Mouse (Mus musculus) midbrain, embryonic 13.5 days (tissue): Measurements from ENCODE around the gene Dclk2. TPM values are rescaled to one million over a fixed set of nuclear protein-coding genes. Genes with fewer than 3 reads are reported as not detected.
A peak's percentile ranks its signal among the peaks of the same experiment; 100 is the strongest.

ENCODE experiments used
- ATAC-seq: fragments of 200-750 bp; cut with Nextera tagmentation; 2 replicates; pipeline ENCODE4 v1.8.0; 2017; ENCODE audit warnings: mild to moderate bottlenecking, moderate TSS enrichment, moderate library complexity
- H3K27ac ChIP-seq: fragments of 300-500 bp; sonication (generic); 2 replicates; pipeline ENCODE4 v1.5.1; 2015; ENCODE audit warnings: inconsistent platforms, mild to moderate bottlenecking, moderate library complexity
- H3K27me3 ChIP-seq: fragments of 300-500 bp; sonication (generic); 2 replicates; pipeline ENCODE4 v1.6.1; 2015; ENCODE audit warnings: mild to moderate bottlenecking, inconsistent platforms
- H3K36me3 ChIP-seq: fragments of 300-500 bp; sonication (generic); 2 replicates; pipeline ENCODE4 v1.6.1; 2015; ENCODE audit warnings: mild to moderate bottlenecking, inconsistent platforms
- H3K4me1 ChIP-seq: fragments of 300-500 bp; sonication (generic); replicated peaks from 2 replicates; pipeline ENCODE4 v1.6.1; 2015; ENCODE audit warnings: inconsistent platforms
- H3K4me2 ChIP-seq: fragments of 300-500 bp; sonication (generic); replicated peaks from 2 replicates; pipeline ENCODE4 v1.6.1; 2015; ENCODE audit warnings: moderate library complexity, mild to moderate bottlenecking, inconsistent platforms
- H3K4me3 ChIP-seq: fragments of 300-500 bp; sonication (generic); replicated peaks from 2 replicates; pipeline ENCODE4 v1.5.1; 2015; ENCODE audit warnings: mild to moderate bottlenecking, inconsistent platforms
- H3K9ac ChIP-seq: fragments of 300-500 bp; sonication (generic); replicated peaks from 2 replicates; pipeline ENCODE4 v1.6.1; 2015; ENCODE audit warnings: mild to moderate bottlenecking, inconsistent platforms
- H3K9me3 ChIP-seq: fragments of 300-500 bp; sonication (generic); 2 replicates; pipeline ENCODE4 v1.6.1; 2016; ENCODE audit warnings: mild to moderate bottlenecking, inconsistent platforms
- WGBS: fragments of 180-500 bp; shearing (Covaris S2); methylation state at CpG from one replicate; pipeline ENCODE4 v1.1.7; 2015; 5-methylcytosine and 5-hydroxymethylcytosine counted together
- polyA plus RNA-seq: library from polyadenylated mRNA; unstranded; fragments of >200 nt; fragmentation: Nextera tagmentation; extraction: Ambion mirVana; gene quantifications from 2 replicates; pipeline ENCODE4 v1.2.1, GENCODE M21; 2015

The Dclk2 gene
- polyA plus RNA-seq, 1 experiment from 2014 or later = 79.2 TPM

DNA sequence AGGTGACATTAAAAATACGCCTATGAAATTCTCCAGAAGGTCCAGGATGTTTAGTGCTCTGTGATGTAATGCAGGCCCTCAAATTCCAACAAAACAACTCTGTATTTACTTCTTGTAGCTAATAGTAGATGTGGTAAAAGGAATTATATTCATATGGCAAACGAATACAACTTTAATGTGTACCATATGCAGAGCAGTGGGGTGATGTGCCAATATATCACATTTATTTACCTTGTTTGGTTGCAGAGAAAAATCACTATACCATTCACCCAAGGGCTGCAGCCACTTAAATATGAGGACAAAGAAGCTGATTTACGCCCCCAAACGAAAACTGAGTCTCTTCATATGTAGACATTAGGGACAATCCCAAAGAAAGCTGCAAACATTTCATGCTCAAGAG lies 158.2 kb downstream of the Dclk2 start:
- Histone ChIP-seq H3K4me3 (no peak overlapping the region), H3K27ac (no peak overlapping the region), H3K27me3 (no peaks in the 10 kb centered on the region), H3K9ac (no peak overlapping the region), H3K4me2 (no peak overlapping the region), H3K9me3 (no peaks in the 10 kb centered on the region), H3K4me1 (peaks cover 3% of the 10 kb centered on the region; the same call in 1 of the 2 replicates), H3K36me3 (no peaks in the 10 kb centered on the region)
- ATAC-seq = no peak
- WGBS = 92% methylated on average over 4 of the region's 4 CpGs

- Histone ChIP-seq H3K27me3 (no peaks in the 10 kb centered on the region), H3K27ac (no peak overlapping the region), H3K4me3 (no peak overlapping the region), H3K9me3 (no peaks in the 10 kb centered on the region), H3K4me1 (peaks cover 3% of the 10 kb centered on the region; the same call in 1 of the 2 replicates), H3K9ac (no peak overlapping the region), H3K4me2 (no peak overlapping the region), H3K36me3 (no peaks in the 10 kb centered on the region)
- WGBS = 76% methylated on average over 6 of the region's 6 CpGs
- ATAC-seq = peak; percentile 69; the same call in 1 of the 2 replicates
Measured at GRCm38 (mm10) chr3:86762036-86762415, 158.6 kb downstream of the Dclk2 start.

- H3K36me3 ChIP-seq = no peaks in the 10 kb centered on the region
- peak; percentile 90 for ATAC-seq
- no peak overlapping the region for H3K4me3 ChIP-seq
- H3K27me3 ChIP-seq = no peaks in the 10 kb centered on the region
- 45% methylated on average over 9 of the region's 9 CpGs for WGBS
- H3K9me3 ChIP-seq = no peaks in the 10 kb centered on the region
- no peak overlapping the region for H3K4me2 ChIP-seq
- H3K27ac ChIP-seq = no peak overlapping the region
- H3K4me1 ChIP-seq = peaks cover 3% of the 10 kb centered on the region; the same call in 1 of the 2 replicates
- H3K9ac ChIP-seq = no peak overlapping the region
Measured at GRCm38 (mm10) chr3:86761095-86762035, 159.3 kb downstream of the Dclk2 start.

DNA sequence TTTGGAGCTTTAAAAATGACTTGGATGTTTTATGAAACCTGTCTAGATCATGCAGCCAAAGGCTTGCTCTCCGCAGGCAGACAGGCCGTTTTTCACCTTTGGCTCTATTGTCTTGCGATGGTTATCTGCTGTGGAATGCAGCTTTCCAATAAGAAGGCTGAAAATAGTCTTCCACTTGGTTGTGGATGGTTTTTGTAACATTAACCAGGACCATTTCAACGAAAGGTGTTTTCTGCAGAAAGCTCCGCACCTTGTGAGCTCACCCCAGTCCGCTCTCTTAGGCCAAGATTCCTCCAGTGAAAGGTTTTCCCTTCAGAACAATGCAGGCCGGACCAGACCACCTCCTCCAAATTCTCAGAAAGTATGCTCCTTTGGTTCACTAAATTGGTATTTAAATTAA lies 160.2 kb downstream of the Dclk2 start:
- Histone ChIP-seq H3K4me1 (peaks cover 3% of the 10 kb centered on the region; the same call in 1 of the 2 replicates), H3K36me3 (no peaks in the 10 kb centered on the region), H3K9me3 (no peaks in the 10 kb centered on the region), H3K9ac (peak overlapping the region; percentile 52; the same call in 1 of the 2 replicates), H3K4me2 (peak overlapping the region; percentile 38), H3K27me3 (no peaks in the 10 kb centered on the region), H3K4me3 (no peak overlapping the region), H3K27ac (0 out of 2 replicates have a peak overlapping the region, but pooled peaks have one; percentile 30)
- WGBS = 42% methylated on average over 7 of the region's 7 CpGs
- no peak for ATAC-seq

DNA sequence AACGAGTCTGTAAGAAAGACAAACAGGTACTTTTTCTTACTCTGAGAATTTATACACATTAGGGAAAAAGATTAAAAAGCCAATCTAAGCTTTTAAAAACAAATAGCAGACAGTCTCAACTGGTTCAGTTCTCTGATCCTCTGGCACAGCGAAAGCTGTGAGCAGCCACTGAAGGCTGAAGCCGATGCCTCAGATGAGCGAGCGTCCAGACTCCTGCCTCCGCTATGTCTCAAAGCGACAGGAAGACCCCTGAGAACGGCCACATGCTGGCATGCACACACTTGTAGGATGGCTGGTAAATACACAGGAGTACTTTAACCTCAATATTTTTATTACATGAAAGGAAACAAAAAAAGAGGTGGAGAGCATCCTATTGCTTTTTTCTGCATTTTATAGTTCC lies 160.8 kb downstream of the Dclk2 start:
- peak overlapping the region; percentile 18; the same call in 1 of the 2 replicates for H3K4me3 ChIP-seq
- H3K27ac ChIP-seq = 0 out of 2 replicates have a peak overlapping the region, but pooled peaks have one; percentile 44
- H3K27me3 ChIP-seq = no peaks in the 10 kb centered on the region
- no peak for ATAC-seq
- H3K9me3 ChIP-seq = no peaks in the 10 kb centered on the region
- WGBS = 33% methylated on average over 8 of the region's 8 CpGs
- H3K36me3 ChIP-seq = no peaks in the 10 kb centered on the region
- peak overlapping the region; percentile 61; the same call in 1 of the 2 replicates for H3K9ac ChIP-seq
- H3K4me1 ChIP-seq = peaks cover 9% of the 10 kb centered on the region
- H3K4me2 ChIP-seq = peak overlapping the region; percentile 44

DNA sequence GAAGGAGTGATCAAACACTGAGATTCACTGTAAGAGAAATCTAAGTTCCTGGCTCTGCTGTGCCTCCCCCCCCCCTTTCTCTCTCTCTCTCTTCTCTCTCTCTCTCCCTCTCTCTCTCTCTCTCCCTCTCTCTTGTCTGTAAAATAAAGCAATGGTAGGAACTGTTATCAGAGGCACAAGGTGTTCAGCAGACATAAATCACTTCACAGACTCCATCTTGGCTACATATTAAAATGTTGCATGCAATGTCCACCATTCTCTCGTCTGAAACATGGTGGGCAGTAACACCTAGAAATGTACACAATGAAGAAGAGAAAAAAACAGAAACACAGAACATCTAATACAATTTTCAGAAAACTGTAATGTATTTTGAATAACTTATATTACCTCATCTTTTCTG lies 161.3 kb downstream of the Dclk2 start:
- H3K4me1 ChIP-seq = peaks cover 13% of the 10 kb centered on the region
- no peaks in the 10 kb centered on the region for H3K36me3 ChIP-seq
- peak overlapping the region; percentile 36; the same call in 1 of the 2 replicates for H3K9ac ChIP-seq
- no peaks in the 10 kb centered on the region for H3K27me3 ChIP-seq
- H3K27ac ChIP-seq = 0 out of 2 replicates have a peak overlapping the region, but pooled peaks have one; percentile 35
- H3K9me3 ChIP-seq = no peaks in the 10 kb centered on the region
- H3K4me2 ChIP-seq = peak overlapping the region; percentile 33; the same call in 1 of the 2 replicates
- no peak for ATAC-seq
- WGBS = 46% methylated on average over 1 of the region's 1 CpGs
- H3K4me3 ChIP-seq = 0 out of 2 replicates have a peak overlapping the region, but pooled peaks have one; percentile 4

DNA sequence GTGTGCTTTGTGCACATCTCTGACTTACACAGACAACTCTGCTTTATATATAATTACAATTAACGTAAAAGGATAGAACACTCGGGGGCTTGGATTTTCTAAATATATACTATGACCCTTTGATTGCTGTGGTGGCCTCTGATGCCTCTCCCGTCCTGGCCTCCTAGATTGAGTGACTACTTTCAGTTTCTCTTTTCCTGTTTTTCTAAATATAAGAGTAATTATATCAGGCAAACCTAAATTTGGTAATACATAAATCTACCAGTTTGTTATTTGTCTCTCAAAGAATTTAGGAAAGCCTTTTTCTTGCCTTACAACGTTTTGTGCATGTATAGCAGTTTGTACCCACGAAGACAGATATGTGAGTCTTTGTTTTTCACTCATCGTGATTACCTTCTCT lies 161.9 kb downstream of the Dclk2 start:
- ATAC-seq = no peak
- Histone ChIP-seq H3K36me3 (no peaks in the 10 kb centered on the region), H3K4me1 (peaks cover 14% of the 10 kb centered on the region), H3K9me3 (no peaks in the 10 kb centered on the region), H3K27ac (no peak overlapping the region), H3K4me3 (peak overlapping the region; percentile 16; the same call in 1 of the 2 replicates), H3K27me3 (no peaks in the 10 kb centered on the region), H3K9ac (peak overlapping the region; percentile 48; the same call in 1 of the 2 replicates), H3K4me2 (peak overlapping the region; percentile 36)
- WGBS = 63% methylated on average over 6 of the region's 6 CpGs

DNA sequence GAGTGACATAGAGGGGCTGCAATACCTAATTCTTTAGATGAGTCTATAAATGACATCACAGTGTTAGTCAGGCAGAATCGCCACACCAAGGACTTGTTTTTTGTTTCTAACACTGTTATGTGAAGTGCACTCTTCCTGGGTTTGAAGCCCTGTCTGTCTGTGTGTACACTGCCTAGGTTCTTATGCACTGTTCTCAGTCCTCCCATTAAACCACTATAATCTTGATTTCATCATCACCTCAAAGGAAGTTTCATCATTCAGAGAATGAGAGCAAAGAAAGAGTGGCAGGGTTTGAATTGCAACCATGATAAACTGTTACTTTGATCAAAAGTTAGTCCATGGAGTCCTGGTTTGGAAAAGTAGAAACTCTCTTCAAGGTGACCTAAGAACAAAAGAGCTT lies 164.1 kb downstream of the Dclk2 start:
- ATAC-seq = no peak
- no peaks in the 10 kb centered on the region for H3K27me3 ChIP-seq
- WGBS = 80% methylated on average over 1 of the region's 1 CpGs
- H3K9me3 ChIP-seq = no peaks in the 10 kb centered on the region
- no peak overlapping the region for H3K4me2 ChIP-seq
- no peak overlapping the region for H3K27ac ChIP-seq
- peaks cover 14% of the 10 kb centered on the region for H3K4me1 ChIP-seq
- H3K36me3 ChIP-seq = no peaks in the 10 kb centered on the region
- H3K9ac ChIP-seq = no peak overlapping the region
- no peak overlapping the region for H3K4me3 ChIP-seq

DNA sequence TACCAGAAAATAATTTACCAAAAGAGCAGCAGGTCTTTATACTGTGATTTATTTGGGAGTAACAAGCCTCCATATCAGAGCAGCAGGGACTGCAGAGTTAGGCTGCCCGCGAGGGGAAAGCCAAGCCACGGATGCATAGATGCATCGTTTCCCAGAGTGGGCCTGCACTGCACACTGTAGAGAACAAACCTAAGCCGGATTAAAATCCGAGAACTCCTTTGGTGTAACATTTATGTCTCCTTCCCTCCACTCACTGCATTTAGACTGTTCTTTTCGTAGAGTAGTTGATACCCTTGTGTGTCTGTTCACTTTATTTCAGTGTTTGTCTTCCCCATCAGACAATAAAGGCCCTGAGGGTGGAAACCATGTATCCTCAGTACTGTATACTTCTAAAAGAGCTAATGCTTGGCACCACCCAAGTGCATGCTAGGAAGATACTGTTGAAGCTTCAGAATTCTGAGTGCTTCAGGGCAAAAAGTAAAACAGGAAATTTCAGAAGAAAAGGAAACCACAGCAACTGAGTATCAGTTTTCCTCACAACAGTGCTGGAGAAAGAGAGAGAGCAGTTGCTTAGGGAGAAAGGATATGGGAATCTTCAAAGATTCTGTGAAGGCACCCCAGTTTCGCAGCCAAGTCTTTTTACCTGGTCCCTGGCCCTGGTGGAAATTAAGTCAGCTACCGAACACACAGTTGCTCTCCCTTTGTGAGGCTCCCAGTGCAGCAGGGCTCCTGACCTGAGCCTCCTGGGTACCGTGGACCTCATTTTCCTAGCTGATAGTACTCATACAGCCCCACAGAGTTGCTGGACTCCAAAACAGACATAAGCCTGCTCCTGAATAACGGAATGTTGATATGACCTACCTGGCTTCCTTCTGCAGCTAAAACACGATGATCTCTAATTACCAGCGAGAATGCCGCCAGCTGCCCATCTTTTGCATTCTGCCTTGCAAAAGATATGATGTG lies 165.8 kb downstream of the Dclk2 start:
- H3K4me1 ChIP-seq = peaks cover 23% of the 10 kb centered on the region
- no peak for ATAC-seq
- H3K27ac ChIP-seq = peak overlapping the region; percentile 66
- H3K9ac ChIP-seq = peak overlapping the region; percentile 7
- peak overlapping the region; percentile 20; the same call in 1 of the 2 replicates for H3K4me2 ChIP-seq
- no peaks in the 10 kb centered on the region for H3K36me3 ChIP-seq
- no peak overlapping the region for H3K4me3 ChIP-seq
- no peaks in the 10 kb centered on the region for H3K9me3 ChIP-seq
- 54% methylated on average over 14 of the region's 14 CpGs for WGBS
- no peaks in the 10 kb centered on the region for H3K27me3 ChIP-seq

GRCm38 (mm10) chr3:86754178-86754577 lies 166.5 kb downstream of the Dclk2 start:
- H3K27me3 ChIP-seq = peaks cover 5% of the 10 kb centered on the region; the same call in 1 of the 2 replicates
- 68% methylated on average over 6 of the region's 6 CpGs for WGBS
- peak overlapping the region; percentile 66; the same call in 1 of the 2 replicates for H3K27ac ChIP-seq
- no peaks in the 10 kb centered on the region for H3K36me3 ChIP-seq
- ATAC-seq = no peak
- no peaks in the 10 kb centered on the region for H3K9me3 ChIP-seq
- peak overlapping the region; percentile 7; the same call in 1 of the 2 replicates for H3K9ac ChIP-seq
- peak overlapping the region; percentile 20; the same call in 1 of the 2 replicates for H3K4me2 ChIP-seq
- no peak overlapping the region for H3K4me3 ChIP-seq
- H3K4me1 ChIP-seq = peaks cover 25% of the 10 kb centered on the region

- peak; percentile 65 for ATAC-seq
- Histone ChIP-seq H3K9me3 (no peaks in the 10 kb centered on the region), H3K4me2 (peak overlapping the region; percentile 17; the same call in 1 of the 2 replicates), H3K9ac (no peak overlapping the region; the same call in 1 of the 2 replicates), H3K27ac (peak overlapping the region; percentile 59), H3K27me3 (peaks cover 5% of the 10 kb centered on the region; the same call in 1 of the 2 replicates), H3K36me3 (no peaks in the 10 kb centered on the region), H3K4me3 (no peak overlapping the region), H3K4me1 (peaks cover 41% of the 10 kb centered on the region)
- 16% methylated on average over 7 of the region's 7 CpGs for WGBS
Measured at GRCm38 (mm10) chr3:86750652-86751051, 170.0 kb downstream of the Dclk2 start.
